Mouse (Mus musculus): ENCODE data around the gene R3hdm4.

DNA sequence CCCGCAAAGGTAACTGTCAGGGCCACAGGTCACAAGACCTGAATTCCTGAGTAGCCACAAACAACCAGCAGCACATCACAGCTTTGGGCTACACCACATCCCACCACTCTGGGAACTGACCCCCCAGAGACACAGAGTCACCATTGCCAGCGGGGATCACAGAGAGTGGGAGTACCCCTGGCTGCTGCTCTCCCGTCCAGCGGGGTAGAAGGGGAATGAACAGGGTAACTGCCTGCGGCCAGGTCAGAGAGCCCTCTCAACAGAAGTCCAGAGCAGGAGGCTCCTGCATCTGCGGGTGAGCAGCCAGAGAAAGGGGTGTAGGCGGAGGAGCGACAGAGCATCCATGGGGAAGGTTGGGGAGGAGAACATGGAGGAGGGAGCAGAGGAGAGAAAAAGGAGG lies 4.9 kb downstream of the R3hdm4 start:
- TF ChIP-seq POLR2A (IDR thresholded peaks at IDR 0.05; ENCODE audit: borderline replicate concordance, extremely low read depth, low read depth, low read length) (no peak), CTCF (IDR thresholded peaks at IDR 0.05; ENCODE audit: insufficient read depth, low read length) (no peak)
